Mouse (Mus musculus) hematopoietic stem cell, adult 5-6 weeks (primary cell): Measurements from ENCODE around the gene Pgd. TPM values are rescaled to one million over a fixed set of nuclear protein-coding genes. Genes with fewer than 3 reads are reported as not detected.
"Not testable (repeated sequence)": the region's sequence is repeated elsewhere in the genome, so short reads cannot be mapped to it uniquely, and the experiment has no call there.

Source experiments
- ATAC-seq, 2 experiments: fragments of 125-278 bp in 1 of 2; replicated peaks in 1 of 2; 2 replicates each; pipeline ENCODE4 v1.8.0; 2016 to 2017; ENCODE audit warnings: inconsistent platforms in 2 of 2, mild to moderate bottlenecking in 2 of 2, moderate number of reproducible peaks in 2 of 2, low read depth in 1 of 2, moderate TSS enrichment in 1 of 2; ENCODE audit not compliant: low FRiP score in 2 of 2, poor library complexity in 2 of 2, severe bottlenecking in 2 of 2, insufficient read depth in 1 of 2, low TSS enrichment in 1 of 2
- total RNA-seq: library from RNA; stranded (forward); fragments of 172-1452, 232-1000 nt; gene quantifications from 2 replicates; pipeline ENCODE4 v1.2.3, GENCODE M21; 2017

Pgd gene
- total RNA-seq, 1 experiment from 2014 or later: 29.9 TPM

DNA sequence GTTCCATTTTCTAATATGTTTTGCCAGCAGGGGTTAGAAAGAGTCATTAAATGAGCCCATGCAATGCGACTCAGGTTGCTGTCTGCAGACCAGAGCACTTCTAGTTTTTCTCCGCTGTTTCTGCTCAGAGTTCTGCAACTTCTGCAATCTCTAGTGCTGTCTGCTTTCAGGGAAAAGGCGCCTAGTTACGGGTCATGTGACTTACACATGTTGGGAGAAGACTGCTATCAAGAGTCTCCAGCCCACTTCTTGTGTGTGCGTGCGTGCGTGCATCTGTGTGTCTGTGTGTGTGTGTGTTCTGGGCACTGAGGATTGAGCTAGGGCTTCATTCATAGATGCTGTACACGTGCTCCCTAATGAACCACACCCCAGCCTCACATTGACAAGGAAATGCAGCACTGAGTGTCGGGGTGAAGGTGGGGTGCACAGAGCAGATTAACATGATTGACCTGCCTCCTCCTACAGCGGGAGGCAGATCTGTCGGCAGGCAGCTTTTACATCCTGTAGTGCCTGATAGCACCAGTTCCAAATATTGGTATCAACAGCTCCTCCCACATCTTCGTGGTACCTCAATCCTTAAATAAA is 46.5 kb downstream of the Pgd start:
- peak; percentile 54 to 62; a peak in 3 of 4 replicates for ATAC-seq

DNA sequence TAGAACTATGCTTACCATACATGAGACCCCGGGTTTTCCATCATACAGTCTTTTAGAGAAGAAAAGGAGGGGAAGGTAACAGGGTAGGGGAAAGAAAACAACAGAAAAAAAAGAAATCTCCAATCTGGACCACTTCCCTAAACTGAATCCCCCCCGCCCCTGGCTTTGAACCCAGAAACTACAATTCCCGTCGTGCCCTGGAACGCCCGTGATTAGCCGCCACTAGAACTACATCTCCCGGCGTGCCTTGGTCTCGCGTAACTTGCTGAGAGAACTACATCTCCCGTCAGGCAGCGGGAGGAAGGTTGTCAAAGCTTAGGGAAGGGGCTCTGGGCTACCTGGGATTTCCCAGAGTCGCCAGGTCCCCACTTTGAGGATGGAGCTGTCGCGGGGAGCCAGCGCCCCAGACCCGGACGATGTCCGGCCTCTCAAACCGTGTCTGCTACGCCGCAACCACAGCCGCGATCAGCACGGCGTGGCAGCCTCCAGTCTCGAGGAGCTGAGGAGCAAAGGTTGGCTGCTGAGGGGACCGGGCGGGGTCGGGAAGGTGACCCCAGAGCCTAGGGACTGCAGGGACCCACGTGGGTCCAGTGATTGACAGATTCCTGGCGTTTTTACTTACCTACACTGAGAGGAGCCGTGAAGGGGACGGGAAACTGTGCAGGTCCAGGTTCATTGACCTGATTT is 62.6 kb downstream of the Pgd start, which contains the start of gene Dffa:
Gene Dffa (plus strand): TSS at position 272 of the 687 bp plus-strand sequence.
- ATAC-seq: peak; percentile 93 to 95

GRCm38 (mm10) chr4:149101456-149101855 is 65.1 kb downstream of the Pgd start:
- no peak for ATAC-seq

- ATAC-seq: not testable (repeated sequence)
These were observed 66.1 kb downstream of the Pgd start for GRCm38 (mm10) chr4:149100449-149100848.

Other genes starting within 250 kb of the Pgd start
- gene Pex14, start 66.9 kb downstream of the Pgd start, total RNA-seq: 11.8 and 17.9 TPM in 2 replicates
- gene Dffa, start 62.6 kb downstream of the Pgd start, total RNA-seq: 15.3 and 16.5 TPM in 2 replicates
- gene Cort, start 40.0 kb downstream of the Pgd start, total RNA-seq: not detected in 2 replicates
- 20.2 and 29.6 TPM in 2 replicates for gene Cenps, start 29.1 kb downstream of the Pgd start, total RNA-seq
- gene Kif1b, start 140.9 kb upstream of the Pgd start, total RNA-seq: 12.0 and 14.1 TPM in 2 replicates